Mouse (Mus musculus) left cerebral cortex, adult 18-20 months (tissue): Measurements from ENCODE around the gene Ing2. TPM values are rescaled to one million over a fixed set of nuclear protein-coding genes. Genes with fewer than 3 reads are reported as not detected.

Source experiments
- DNase-seq, 2 experiments: peaks; one replicate each; pipeline ENCODE4 v3.0.0; 2021 to 2022; ENCODE audit warnings: low spot score in 2 of 2, mixed read lengths in 1 of 2
- long read RNA-seq, 2 experiments: library from polyadenylated mRNA; stranded (forward); transcript quantifications; one replicate each; pipeline ENCODE4 v2.0.0; 2021
- total RNA-seq, 2 experiments: library from RNA; stranded (reverse); gene quantifications; 2 replicates each; pipeline ENCODE4 v1.2.3; 2021

The Ing2 gene
- total RNA-seq: 10 to 100 TPM; 53.2 to 53.6 TPM
- long read RNA-seq, experiment 1, transcript Ing2-201 (2 exons, 2,812 nt): major isoform, 73 of 77 reads
- long read RNA-seq, experiment 1, partial matches to known transcripts: 4 of 77 reads
- long read RNA-seq, experiment 1, other reads (novel, unspliced or antisense): 0 of 77 reads
- long read RNA-seq, experiment 2, transcript Ing2-201 (2 exons, 2,812 nt): major isoform, 64 of 66 reads
- long read RNA-seq, experiment 2, partial matches to known transcripts: 0 of 66 reads
- long read RNA-seq, experiment 2, other reads (novel, unspliced or antisense): 2 of 66 reads

DNA sequence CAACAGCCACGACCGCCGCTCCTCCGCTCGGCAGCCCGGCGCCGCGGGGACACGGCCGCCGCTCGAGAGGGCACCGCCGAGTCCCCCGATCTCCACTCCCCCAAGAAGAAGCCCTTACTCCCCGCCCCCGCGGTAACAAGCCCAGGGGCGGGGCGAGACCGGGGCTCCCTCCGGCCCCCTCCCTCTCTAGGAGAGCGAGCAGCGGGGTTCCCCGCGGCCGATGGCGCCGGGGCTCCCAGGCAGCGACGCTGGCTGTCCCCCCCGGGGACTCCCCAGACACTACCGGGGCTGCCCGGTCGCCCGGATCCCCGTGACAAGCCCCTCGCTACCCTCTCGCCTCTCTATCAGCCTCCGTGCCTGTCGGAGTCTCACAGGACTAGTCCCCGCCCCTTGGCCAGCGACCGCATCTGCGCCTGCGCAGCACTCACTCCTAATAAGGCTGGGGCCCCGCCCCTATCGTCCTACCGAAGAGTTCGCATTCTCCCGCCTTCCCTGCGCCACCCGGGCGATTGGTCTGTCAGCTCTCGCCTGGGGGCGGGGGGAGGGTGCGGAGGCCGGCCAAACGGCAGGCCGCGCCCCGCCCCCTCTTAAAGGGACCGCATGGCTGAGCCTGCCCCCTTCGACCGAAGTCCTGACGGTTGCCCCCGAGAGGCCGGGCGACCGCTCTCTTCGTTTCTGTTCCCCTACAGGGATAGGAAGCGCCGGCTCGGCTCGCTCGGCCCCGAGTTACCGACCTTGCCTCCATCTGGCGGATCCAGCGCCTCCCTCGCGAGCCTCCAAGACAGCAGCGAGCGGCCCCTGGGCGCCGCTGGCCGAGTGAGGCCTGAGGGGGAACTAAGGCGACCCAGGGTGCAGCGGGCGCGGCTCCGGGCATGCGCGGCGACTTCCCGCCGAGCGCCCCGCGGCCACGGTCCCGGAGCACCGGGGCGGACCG lies at the start of gene Ing2:
TSS of gene Ing2 (minus strand) at position 780 of the 934 bp plus-strand sequence.
- peak; percentile 100 for DNase-seq

DNA sequence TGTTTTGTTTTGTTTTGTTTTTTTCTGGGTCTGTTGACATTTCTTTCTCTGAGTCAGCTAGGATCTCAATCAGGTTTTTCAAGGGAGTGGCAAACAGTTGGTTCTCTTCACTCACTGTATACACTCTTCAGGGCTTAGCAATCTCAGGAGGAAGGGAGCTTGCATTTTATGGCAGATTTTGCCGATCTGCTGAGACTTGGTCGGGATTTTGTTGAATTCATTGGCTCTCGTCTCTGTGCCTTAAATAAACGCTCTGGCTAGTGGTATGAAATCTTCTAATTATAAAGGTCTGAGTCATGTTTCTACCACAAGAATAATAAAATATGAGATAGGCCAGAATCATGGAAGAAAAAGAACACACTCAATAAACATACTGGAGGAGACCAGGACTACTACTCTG lies 46.3 kb upstream of the Ing2 start:
- no peak for DNase-seq

DNA sequence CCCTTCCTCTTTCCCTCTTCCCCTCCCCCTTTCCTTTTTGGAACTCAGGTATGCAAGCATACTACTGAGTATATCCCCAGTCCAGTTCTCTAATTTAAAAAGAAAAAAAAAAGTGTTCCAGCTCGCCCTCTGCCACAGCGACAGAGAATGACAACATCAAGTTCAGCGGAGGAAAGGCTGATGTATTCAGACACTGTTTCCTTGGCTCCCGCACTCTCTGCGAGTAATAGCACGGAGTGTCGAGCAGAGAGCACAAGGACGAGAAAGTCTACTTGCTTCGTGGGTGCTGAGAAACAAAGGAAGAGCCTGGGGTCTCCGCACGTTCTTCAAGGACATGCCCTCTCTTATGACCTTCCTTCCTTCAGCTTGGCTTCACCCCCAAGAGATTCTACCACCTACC lies 43.3 kb upstream of the Ing2 start:
- no peak for DNase-seq

DNA sequence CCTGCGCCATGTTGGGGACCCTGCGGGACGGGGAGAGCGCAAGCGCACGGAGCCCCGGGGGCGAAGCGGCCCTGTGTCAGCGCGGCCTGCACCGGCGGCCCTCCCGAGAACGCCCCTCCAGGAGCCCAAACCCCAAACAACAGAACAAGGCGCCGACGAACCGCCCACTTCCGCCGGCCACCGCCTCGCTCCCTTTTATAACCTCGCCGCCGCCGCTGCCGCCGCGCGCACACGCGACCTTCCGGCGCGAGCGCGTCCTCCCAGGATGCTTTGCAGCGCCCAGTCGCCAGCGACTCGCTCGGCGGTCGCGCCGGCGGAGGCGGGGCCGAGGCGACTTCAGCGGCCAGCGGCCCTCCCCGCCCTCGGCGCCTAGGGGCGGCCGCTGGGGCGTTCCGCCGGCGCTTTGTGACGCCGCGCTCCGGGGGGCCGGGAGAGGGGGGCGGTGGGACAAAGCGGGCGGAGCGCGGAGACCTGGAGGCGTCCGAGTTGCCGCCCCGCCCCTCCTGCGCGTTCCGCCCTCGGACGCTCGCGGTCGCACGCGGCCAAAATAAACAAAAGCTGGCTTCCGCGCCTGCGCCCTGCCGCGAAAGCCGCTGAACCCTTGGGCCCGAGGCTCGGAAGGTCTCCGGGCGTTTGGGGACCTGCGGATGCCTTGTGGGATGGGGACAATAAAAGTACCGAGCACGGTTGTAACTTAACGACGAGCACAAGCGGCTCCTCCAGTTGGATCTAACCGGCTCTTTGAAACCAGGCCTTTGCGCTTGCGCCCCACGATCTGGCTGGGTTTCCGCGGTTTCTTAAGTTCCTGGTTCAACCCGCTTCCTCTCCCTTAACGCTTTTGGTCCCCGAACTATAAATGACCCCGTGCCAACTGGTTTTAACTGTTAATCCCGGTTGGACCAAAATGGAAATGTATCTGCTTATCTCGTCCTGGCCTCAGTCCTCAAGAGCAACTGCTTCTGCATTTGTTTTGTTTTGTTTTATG lies 38.7 kb upstream of the Ing2 start, which contains the start of gene Cdkn2aip:
TSS of gene Cdkn2aip (minus strand) at position 172 of the 985 bp plus-strand sequence.
- peak; percentile 89 to 93 for DNase-seq

DNA sequence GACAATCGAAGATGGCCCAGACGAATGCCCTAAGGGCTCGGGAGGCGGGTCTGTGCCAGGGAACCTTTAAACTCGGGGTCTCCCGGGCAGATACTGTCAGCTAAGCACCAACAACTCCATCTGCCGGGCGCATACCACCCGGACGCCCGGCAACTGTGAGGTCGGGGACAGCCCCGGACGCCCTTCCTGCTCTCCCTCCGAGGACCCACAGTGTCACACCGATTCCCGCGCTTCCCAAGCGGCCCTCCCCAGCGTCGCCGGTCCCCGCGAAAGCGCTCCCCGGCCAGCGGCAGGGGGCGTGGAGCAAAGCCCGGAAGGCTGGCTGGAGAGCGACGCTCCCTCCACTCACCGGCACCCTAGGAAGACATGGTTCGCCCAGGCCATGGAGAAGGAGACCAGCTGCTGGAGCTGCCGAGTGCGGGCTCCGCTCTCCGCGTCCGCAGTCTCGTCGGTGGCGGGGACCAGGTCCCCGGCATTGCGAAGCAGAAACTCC lies 37.9 kb upstream of the Ing2 start:
- peak; percentile 15 to 16 for DNase-seq

DNA sequence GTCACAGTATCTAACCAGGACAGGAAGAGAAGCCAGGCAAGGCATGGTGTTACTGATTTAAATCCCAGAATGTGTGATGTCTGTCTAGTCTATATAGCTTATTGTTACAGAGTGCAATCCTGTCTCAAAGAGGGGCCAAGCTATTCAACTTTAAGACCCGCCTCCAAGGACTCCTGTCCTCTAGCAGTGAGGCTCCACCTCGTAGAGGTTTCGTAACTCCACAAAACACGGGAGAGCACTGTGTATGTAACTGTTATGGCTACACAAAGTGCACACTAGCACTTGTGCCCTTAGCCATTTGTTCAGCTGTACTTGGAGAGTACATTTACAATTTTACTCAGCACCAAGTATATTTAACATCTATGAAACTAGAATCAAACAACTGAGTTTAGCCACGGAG lies 32.8 kb upstream of the Ing2 start:
- DNase-seq: no peak

DNA sequence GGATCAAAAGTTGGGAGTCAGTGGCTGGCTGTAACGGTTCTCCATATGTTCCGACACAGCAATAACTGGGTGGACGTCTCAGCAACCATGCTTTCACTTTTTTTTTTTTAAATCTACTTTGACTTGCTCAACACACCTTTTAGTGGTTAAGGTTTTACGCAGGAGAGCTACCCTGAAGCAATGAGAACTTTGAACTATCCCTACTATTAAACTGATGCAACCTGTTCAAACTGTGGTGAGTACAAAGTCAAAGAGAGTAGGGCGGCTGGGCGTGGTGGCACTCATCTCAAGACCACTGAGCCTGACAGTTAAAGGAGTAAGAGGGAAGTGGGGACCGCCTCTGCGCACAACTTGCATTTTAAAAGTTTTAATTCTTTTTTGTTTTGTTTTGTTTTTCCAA lies 31.4 kb upstream of the Ing2 start:
- no peak for DNase-seq

DNA sequence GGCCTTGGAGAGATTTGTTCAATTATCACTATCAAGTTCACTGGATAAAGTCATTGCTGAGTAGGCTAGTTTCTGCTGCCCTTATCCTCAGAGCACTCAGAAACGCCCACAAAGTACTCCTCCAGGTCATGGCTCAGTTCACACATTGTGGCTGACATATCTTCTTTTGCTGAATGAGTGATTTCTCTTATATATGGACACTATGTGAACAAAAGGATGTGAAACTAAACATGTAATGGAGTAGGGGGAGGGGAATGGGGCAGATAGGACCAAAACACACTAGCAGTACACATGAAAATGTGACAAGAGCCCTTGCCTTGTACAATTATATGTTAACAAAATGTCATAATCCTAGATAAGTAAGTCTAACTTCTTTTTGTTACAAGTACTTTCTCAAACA lies 27.0 kb upstream of the Ing2 start:
- DNase-seq: no peak

DNA sequence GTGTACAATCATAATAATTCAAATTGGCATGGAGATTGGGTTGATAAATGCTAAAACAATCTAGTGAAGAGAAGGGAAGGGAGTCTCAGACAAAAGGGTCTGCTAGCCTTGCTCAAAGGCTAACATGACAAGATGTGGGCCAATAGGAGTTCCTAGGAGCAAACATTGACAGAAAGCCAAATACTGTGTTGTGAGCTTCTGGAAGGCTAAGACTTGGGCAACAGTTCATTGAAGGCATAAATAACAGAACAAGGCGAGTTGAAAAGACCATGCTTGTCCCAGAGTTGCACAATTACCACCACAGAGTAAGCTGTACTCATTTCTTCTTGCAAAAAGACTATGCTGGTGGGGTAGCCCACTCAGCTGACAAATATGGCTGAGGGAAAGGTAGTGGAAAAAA lies 22.3 kb upstream of the Ing2 start:
- DNase-seq: no peak

DNA sequence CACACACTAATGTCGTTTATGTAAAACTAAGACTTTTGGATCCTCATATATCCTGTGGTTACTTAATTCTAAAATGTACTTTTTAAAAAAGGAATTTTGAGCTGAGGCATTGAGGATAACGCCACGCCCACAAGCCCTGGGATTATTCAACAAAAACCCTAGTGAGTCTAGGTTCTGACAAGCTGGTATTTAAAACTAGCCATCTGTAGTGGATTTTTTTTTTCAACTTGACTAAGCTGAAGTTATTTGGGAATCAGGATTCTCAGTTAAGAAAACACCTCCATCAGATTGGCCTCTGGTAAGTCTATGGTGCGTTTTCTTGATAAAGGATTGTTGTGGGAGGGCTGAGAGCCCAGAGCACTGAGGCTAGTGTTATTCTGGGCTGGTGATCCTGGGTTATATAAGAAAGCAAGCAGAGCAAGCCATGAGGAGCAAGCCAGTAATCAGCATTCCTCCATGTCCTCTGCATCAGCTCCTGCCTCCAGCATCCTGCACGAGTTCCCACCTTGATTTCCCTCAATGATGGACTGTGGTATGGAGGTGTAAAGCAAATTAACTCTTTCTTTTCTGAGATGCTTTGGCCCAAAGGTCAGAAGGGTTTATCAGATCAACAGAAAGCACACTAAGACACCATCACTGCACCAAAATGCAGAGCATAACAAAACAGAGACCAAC lies 20.2 kb upstream of the Ing2 start:
- DNase-seq: peak; percentile 62 to 69

DNA sequence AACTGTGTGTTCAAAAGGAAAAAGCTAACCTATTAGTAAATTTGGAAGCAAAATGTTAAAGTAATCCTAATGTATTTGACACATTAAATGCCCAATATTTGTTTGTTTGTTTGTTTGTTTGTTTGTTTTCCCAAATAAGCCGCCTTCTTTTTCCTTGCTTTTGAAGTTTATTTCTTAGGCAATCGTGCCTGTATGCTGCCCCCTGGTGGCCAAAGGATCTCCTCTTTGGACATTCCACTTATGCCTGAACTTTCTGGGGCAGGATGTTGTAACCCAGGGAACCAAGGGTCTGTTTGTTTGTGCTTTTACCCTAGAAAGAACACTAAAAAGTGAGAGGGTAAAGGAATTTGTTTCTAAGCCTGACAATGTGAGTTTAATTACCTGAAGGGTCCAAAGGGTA lies 17.8 kb upstream of the Ing2 start:
- DNase-seq: peak; percentile 79 to 89

DNA sequence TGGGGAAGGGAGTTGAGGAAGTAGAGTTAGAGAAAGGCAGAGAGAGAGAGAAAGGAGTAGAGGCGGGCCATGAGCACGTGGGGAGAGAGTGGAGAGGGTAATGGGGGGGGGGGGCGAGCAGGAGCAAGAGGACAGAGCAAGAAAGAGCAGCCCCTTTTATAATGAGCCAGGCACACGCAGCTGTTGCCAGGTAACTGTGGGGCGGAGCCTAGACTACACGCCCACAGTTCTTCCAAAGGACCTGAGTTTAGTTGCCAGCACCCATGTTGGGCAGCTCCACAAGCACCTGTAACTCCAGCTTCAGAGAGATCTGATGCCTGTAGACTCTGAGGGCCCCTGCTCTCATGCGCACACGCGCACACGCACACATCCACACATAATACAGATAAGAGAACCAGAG lies 16.5 kb upstream of the Ing2 start:
- no peak for DNase-seq

DNA sequence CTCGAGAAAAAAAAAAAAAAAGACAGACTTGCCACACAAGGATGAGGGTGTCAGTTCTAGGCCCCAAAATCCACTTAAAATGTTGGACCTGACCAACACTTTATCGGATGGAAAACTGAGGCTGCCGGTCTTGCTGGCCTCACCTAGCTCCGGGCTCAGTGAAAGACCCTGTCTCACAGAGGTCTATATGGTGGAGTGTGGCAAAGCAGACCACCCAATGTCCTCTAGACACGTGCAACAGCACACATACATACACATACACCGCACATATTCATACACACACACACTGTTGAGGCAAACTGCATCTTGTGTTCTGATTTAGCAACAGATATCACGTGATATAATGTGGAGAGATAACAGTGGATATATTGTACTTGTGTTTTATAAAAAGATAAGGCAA lies 15.9 kb upstream of the Ing2 start:
- no peak for DNase-seq

DNA sequence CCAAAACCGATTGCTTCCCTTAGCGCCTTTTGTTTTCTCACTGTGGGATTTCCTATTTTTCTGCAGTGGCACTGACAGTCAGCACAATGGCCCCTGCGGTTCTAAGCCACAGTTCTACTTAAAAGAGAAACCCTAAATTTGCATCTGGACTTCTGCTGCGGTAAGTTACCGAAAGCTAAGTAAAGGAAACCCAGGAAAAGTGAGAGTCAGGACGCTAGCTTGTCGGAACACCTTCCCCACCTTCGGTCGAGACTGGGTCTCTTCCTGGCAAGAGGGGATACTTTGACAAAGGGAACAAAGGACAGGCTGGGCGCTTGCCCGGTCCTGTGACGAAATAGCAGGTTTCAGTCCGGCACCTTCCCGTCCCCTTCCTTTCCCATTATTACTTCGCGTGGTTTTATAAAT lies 15.3 kb upstream of the Ing2 start:
- DNase-seq: no peak

DNA sequence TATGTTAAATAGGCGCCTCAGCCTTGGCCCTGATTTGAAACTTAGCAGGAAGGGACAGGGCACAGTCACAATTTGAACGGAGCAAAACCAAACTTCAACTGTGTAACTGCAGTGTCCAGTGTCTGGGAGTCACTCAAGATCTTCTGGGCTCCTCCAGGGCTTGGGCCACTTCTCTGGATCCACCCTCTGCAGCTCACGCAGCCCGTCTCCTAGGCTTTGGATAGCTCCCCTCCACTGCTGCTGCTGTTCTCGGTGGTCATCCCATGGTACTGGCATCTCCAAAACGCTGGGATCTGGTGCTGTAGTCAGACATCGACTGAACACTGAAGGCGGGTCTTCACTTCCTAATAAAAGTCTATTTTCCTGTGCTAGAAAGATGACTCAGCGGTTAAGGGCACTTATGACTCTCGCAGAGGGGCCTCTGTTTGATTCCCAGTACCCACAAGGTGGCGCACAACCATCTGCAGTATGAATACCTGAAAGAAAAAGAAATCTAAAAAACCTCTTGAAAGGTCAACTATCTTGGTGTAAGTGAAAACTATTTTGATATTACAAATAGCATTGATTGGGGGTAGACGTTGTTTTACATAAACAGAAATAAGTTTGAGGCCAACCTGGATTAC lies 14.5 kb upstream of the Ing2 start:
- DNase-seq: no peak

DNA sequence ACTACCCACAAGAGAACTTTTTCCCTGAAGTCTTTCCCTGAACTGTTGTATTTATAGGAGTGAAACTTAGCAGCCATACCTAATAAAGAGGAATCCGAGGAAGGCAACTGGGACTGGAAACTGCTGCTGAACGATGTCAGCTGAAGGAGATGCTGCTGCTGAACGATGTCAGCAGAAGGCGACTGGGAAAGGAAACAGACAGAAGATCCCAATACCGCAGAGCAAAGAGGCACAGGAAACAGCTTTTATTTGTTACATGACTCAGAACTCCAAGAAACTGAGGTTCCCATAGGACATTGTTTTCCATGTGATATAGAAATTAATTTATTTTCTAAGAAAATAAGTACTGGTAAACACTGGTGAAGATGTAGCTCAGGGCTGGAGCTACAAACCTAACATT lies 9.1 kb upstream of the Ing2 start:
- no peak for DNase-seq

DNA sequence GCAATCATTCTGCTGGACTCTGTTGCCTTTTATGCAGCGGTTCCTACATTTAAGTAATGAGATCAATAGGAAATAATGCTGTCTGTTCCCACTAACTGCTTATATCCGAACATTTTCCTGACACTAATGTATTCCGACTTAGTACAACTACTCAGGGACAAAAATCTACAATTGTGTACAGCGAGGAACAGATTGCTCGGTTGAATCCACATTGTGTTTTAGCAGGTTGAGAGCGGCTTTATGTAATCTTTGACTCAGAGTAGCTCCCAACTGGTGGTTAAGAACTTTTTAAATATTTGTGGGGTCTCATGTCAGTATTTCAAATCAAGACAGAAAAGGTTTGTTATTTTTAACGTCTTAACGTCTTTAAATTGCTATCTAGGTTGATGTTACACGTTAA lies 8.6 kb upstream of the Ing2 start:
- no peak for DNase-seq

DNA sequence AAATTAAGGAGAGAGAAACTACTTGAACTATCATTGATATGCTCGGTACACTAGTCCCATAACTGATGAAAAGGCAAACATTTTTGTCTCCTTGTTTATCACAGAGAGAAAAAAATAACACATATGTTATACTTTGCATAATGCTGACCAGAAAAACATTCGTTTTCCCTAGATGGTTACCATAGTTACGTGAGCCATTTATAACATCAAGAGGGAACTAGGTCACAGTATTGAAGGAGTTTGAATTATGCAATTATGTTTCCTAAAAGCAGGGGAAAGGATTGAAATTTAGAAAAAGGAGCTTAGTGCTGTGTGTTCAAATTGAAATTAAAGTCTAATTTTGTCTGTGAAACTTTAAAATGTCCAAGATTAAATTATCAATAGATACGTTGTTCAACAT lies 5.0 kb upstream of the Ing2 start:
- no peak for DNase-seq

DNA sequence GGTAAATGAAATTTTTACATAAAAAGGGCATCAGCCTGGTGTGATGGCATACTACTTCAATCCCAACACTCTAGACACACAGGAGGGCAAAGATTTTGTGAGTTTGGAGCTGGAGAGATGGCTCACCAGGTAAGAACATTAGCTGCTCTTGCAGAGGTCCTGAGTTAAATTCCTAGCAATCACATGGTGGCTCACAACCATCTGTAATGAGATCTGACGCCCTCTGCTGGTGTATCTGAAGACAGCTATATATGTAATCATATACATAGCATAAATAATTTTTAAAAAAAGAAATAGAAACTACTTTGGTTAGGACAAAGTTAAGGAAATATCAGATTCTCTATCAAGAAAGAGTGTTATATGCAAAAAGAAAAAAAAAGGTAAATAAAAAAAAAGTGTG lies 4.2 kb upstream of the Ing2 start:
- DNase-seq: no peak

DNA sequence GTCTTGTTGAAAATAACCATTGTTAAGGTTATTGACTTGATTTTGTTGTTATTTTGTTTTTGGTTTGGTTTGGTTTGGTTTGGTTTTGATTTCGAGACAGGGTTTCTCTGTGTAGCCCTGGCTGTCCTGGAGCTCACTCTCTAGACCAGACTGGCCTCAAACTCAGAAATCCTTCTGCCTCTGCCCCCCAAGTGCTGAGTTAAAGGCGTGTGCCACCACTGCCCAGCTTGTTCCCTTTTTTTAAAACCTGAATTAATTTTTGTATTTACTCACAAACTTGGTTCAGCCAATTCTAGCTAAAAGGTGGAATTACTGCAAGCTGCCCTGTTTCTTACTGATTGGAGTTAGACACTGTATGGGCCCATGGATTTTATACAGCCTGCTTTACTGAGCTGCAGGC lies 1.3 kb upstream of the Ing2 start:
- no peak for DNase-seq
